Mouse (Mus musculus) erythroblast, adult 5-6 weeks (primary cell): ENCODE measurements around the gene 1110008P14Rik. TPM values are rescaled to one million over a fixed set of nuclear protein-coding genes. Genes with fewer than 3 reads are reported as not detected.

ENCODE experiments used
- ATAC-seq: replicated peaks from 2 replicates; pipeline ENCODE4 v1.8.0; 2016; ENCODE audit warnings: moderate number of reproducible peaks, mild to moderate bottlenecking, moderate TSS enrichment, inconsistent platforms; ENCODE audit not compliant: poor library complexity, low FRiP score, severe bottlenecking
- total RNA-seq, 2 experiments: library from RNA; stranded (forward) in 1 of 2; stranded (reverse) in 1 of 2; fragments of 150-400 nt in 1 of 2; fragments of 200-764, 138-1000 nt in 1 of 2; gene quantifications; 2 replicates each; pipeline versions ENCODE4 v1.2.3 to v1.2.4; 2015 to 2017; ENCODE audit warnings: low replicate concordance in 2 of 2

1110008P14Rik gene
- total RNA-seq, 2 experiments from 2014 or later = 5.1 to 12.3 TPM

GRCm38 (mm10) chr2:32349625-32350255 lies 32.0 kb downstream of the 1110008P14Rik start:
- ATAC-seq = no peak

- no peak for ATAC-seq
Measured at GRCm38 (mm10) chr2:32348311-32348710, 33.4 kb downstream of the 1110008P14Rik start.

GRCm38 (mm10) chr2:32347019-32347418 lies 34.7 kb downstream of the 1110008P14Rik start:
- no peak for ATAC-seq

- no peak for ATAC-seq
Measured at GRCm38 (mm10) chr2:32344598-32345321, 37.0 kb downstream of the 1110008P14Rik start.

DNA sequence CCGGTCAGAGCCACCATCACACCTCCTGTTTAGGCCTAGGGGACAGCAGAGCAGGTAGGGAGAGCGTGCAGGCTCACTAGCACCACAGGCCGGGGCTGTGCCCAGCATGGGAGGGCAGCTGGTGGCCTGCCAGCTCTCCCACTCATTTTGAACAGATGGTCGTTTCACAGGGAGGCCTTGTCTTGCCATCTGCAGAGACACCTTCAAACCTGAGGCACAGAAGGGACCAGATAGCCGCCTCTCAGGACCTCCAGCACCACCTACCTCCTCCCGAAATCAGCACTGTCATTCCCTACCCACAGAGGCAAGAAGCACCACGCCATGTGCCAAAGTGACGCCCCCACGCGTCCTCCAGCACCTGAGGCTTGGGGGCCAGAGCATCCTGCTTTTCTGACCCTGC lies 37.7 kb downstream of the 1110008P14Rik start:
- no peak for ATAC-seq

- ATAC-seq = no peak
Measured at GRCm38 (mm10) chr2:32343351-32343671, 38.4 kb downstream of the 1110008P14Rik start.

DNA sequence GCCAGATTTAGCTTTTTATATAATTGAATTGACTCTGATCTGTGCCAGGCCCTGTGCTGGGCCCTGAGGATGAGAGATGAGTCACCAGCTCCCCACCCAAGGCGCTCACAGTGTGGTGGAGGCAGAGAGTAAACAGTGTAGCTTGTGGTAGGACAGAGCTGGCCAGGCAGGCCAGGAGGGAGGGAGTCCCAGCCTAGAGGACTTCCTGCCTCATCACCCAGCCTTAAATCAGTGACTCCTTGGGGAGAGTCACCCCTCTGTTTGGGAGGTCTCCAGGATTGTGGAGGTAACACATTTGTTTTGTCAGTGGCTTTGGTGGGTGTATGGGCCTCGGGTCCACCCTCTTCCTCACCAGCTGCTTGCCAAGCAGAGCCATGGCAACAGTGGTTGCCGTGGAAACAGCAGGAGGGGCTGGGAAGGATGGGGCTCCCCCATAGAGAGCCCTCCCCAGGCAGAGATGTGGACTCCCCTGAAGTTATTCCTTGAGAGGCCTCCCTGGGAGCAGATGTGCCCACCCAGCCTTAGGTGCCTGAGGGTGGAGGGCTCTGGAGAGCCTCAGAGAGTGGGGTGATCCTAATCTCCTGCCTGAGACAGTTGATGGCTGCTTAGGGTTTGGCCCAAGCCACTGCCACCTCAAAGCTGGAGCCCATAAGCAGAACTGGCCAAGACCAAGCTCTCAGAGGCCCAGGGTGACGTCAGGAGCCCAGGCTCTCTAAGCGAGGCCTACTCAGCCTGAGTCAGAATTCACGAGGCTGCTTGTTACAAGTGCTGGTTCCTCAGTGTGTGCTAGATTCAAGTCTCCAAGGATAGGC lies 39.0 kb downstream of the 1110008P14Rik start:
- ATAC-seq = no peak

GRCm38 (mm10) chr2:32342039-32342438 lies 39.7 kb downstream of the 1110008P14Rik start:
- ATAC-seq = no peak

DNA sequence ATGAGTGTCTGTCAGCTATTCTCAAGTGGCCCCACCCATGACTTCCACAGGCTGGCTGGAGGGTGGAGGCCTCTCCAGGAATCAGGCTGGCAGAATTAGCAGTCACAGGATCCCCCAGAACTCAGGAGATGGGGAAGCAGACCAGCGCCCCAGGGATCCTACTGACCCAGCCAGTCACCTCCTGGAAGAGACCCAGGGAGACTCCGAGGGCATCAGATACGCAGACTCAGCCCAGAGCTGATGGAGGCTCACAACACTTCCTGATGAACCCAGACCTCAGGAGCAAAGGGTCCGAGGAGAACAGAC lies 40.2 kb downstream of the 1110008P14Rik start:
- no peak for ATAC-seq

DNA sequence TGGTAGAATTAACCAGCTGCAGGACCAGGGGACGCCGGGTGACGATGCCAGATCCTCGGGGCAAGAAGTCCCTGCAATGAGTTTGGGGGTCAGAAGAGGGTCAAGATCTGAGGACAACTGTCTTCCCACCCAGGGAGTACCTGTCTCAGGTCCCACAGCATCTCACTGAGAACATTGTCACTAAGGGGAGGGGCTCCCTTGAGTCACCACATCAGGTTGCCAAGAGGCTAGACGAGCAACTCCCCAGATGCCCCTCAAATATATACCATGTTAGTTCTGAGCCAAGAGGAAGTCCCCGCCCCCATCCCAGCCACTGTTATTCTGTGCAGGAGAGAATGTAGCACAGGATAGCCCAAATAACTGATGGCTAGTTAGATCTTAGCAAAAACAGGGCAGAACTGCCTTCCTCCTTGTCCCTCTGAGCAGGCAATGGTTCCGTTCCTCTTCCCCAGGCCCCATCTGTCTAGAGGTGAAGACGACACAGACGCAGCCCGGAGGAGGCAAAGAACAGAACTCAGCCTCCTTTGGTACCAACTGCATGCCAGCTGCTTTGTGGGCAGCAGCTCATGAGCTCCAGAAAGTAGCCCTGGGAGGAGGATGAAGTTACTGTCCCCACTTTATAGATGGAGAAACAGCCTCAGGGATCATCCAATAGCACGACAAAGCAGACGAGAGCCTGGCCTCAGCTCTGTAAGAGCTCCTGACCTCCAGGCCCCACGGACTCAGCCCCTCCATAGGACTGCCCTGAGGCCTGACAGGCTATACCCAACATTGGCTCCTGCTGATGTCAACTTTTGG lies 40.7 kb downstream of the 1110008P14Rik start:
- ATAC-seq = no peak

DNA sequence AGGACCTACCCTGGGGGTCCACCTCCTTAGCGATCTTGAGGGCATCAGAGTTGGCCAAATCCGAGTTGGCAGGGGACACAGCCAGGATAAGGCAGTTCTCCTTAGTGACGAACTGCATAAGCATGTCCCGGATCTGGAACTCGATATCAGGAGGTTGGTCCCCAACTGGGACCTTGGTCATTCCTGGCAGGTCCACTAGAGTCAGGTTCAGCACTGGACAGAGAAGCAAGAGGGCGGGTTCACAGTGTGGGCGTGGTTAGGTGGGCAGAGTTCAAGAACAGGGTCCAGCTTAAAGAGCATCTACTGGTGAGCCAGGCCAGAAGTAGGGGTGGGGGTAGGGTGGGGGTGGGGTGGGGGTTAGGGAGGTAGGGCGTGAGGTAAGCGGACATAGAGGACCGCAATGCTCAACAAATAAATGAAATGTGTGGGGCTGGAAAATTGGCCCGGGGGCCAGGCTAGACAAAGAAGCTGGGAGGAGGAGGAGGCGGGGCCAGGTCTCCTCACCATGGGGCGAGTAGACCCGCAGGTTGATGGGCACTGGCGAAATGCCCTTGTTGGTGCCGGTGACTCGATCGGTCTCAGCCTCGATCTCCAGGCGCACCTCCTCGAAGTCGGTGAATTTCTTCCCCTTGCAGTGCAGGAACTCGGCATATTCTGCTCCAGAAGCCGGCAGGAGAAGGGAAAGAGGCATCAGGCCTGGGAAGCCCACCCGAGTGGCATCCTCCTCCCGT lies 41.7 kb downstream of the 1110008P14Rik start:
- no peak for ATAC-seq

DNA sequence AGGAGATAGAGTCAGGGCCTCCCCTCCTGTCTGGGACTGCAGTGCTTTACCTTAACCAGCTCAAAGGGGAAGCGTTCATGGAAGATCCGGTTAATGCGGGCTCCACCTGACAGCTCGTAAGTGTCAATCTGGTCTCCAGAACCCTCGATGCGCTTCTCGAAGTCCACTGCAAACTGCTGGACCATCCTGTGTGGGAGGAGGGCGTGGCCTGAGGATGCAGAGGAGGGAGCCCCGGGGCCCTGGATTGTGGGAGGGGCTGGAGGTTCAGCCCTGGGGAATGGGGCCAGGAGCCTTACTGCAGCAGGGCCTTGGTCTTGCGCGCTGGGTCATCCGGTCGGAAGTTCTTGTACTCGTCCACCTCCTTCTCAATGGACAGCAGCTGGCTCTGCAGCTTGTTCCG lies 45.9 kb downstream of the 1110008P14Rik start:
- ATAC-seq = no peak

DNA sequence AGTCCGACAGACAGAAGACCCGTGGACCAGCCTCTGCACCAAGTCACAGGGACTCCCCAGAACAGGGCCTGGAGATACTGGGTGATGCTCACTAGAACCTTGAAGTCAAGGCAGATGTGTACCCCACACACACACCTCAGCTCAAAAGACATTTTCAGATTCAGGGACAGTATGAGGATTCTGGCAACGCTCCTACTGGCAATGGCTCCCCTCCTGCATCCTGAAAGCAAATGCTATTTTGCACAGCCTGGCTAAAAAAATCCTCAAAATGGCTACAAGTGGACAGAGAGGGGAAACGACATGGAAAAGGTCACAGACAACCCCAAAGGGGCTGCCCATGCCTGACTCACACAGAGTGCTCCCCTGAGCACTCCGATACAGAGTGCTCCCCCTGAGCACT lies 49.6 kb downstream of the 1110008P14Rik start:
- no peak for ATAC-seq

DNA sequence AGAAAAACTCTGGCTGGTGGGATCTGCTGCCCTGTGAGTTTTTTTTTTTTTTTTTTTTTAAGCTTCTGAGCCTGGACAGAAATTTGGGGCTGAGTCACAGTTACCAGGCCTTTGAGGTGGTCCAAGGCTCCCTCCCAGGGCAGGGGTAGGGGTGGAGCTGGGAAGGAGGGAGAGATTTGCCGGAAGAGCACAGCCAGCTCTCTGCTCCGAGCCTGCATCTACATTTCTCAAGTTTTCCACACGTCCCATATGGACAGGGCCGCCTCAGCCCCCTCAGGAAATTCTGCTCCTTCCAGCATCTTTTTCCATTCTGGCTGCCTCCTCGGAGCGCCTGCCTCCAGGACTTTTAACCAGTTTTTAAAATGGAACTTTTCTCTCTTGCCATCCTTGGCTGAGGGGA lies 52.2 kb downstream of the 1110008P14Rik start:
- no peak for ATAC-seq

DNA sequence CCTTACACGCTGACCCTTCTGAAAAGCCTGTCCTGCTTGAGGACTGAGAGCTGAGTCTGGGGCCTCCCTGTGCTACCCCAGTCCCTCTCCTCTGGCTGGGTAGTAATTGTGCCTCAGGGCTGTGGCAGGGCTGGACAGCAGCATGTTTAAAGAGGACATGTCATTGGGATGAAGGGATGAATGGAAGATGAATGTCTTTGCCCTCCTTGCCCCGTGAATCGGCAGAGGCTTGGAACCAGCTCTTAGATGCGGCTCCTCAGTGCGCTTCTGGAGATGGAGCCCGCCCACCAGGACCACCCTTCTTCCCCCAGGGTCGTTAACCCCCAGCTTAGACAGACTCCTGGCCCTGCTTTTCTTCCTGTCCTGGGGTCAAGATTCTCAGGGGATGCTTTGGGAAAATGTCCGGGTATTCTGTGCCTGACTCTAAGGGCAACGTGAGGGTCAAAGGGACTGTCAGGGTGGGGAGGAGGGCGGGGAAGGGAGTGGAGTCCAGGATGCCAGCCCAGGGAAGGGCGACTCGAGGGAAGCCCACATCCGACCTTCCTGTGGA lies 52.8 kb downstream of the 1110008P14Rik start:
- no peak for ATAC-seq

DNA sequence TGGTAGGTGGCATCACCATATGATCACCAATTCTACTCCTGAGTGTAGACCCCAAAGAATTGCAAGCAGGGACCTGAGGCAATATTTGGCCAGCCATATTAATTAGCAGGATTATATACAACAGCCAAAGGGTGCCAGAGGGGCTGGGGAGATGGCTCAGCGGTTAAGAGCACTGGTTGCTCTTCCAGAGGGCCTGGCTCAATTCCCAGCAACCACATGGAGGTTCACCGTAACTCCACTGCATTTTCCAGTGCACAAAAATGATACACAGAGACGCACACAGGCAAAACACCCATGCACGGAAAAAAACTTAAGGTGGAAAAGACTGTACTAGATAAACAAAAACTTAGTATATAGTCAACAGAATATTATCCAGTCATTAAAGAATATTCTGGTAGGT lies 54.5 kb downstream of the 1110008P14Rik start:
- ATAC-seq = no peak
